Mouse (Mus musculus) hindbrain, embryonic 12.5 days (tissue): ENCODE measurements around the gene Cyp2d10. TPM values are rescaled to one million over a fixed set of nuclear protein-coding genes. Genes with fewer than 3 reads are reported as not detected.

Experiments
- microRNA-seq: library from miRNA; unstranded; fragments of <30 nt; microRNA quantifications from one replicate; pipeline ENCODE4, GENCODE M21; 2017
- polyA plus RNA-seq: library from polyadenylated mRNA; unstranded; fragments of >200 nt; fragmentation: Nextera tagmentation; extraction: Ambion mirVana; gene quantifications from 2 replicates; pipeline ENCODE4 v1.2.1, GENCODE M21; 2016

The Cyp2d10 gene
- polyA plus RNA-seq, 1 experiment from 2014 or later: not detected

Small RNA genes lying within 50 kb of the gene (microRNA-seq; reads per million reads assigned to microRNA genes)
- gene Gm25990: not detected
- not detected for gene Gm27331
- gene Gm27622: not detected
- gene Mir7684: not detected

Other genes starting within 250 kb of the Cyp2d10 start
- gene Shisa8, start 194.4 kb downstream of the Cyp2d10 start, polyA plus RNA-seq: 1.6 and 1.7 TPM in 2 replicates
- 0.18 and 0.34 TPM in 2 replicates for gene Tnfrsf13c, start 182.8 kb downstream of the Cyp2d10 start, polyA plus RNA-seq
- gene Cenpm, start 162.4 kb downstream of the Cyp2d10 start, polyA plus RNA-seq: 51.1 and 51.4 TPM in 2 replicates
- 1.3 and 1.6 TPM in 2 replicates for gene 1500009C09Rik, start 154.8 kb downstream of the Cyp2d10 start, polyA plus RNA-seq
- 234 and 254 TPM in 2 replicates for gene Sept3, start 132.3 kb downstream of the Cyp2d10 start, polyA plus RNA-seq
- not detected in 2 replicates for gene Wbp2nl, start 108.2 kb downstream of the Cyp2d10 start, polyA plus RNA-seq
- gene Naga, start 68.3 kb downstream of the Cyp2d10 start, polyA plus RNA-seq: 26.7 and 29.7 TPM in 2 replicates
- 5.3 and 6.2 TPM in 2 replicates for gene Pheta2, start 68.3 kb downstream of the Cyp2d10 start, polyA plus RNA-seq
- 250 and 259 TPM in 2 replicates for gene Smdt1, start 68.2 kb downstream of the Cyp2d10 start, polyA plus RNA-seq
- gene Ndufa6, start 52.9 kb downstream of the Cyp2d10 start, polyA plus RNA-seq: 266 and 295 TPM in 2 replicates
- gene Cyp2d22, start 26.9 kb downstream of the Cyp2d10 start, polyA plus RNA-seq: 4.0 and 4.8 TPM in 2 replicates
- gene Cyp2d11, start 13.2 kb downstream of the Cyp2d10 start, polyA plus RNA-seq: not detected in 2 replicates
- gene Cyp2d9, start 26.2 kb upstream of the Cyp2d10 start, polyA plus RNA-seq: not detected in 2 replicates
- not detected in 2 replicates for gene Cyp2d12, start 147.9 kb upstream of the Cyp2d10 start, polyA plus RNA-seq
- gene Cyp2d34, start 213.8 kb upstream of the Cyp2d10 start, polyA plus RNA-seq: not detected in 2 replicates